Mouse (Mus musculus) neural tube, embryonic 12.5 days (tissue): ENCODE measurements around the gene 4930502E18Rik. TPM values are rescaled to one million over a fixed set of nuclear protein-coding genes. Genes with fewer than 3 reads are reported as not detected.

ENCODE experiments used
- ATAC-seq: fragments of 200-750 bp; cut with Nextera tagmentation; 2 replicates; pipeline ENCODE4 v1.8.0; 2017; ENCODE audit warnings: low read depth, mild to moderate bottlenecking, moderate TSS enrichment, moderate library complexity; ENCODE audit not compliant: low FRiP score
- H3K27ac ChIP-seq: fragments of 300-500 bp; sonication (generic); 2 replicates; pipeline ENCODE4 v1.5.1; 2016
- H3K27me3 ChIP-seq: fragments of 300-500 bp; sonication (generic); replicated peaks from 2 replicates; pipeline ENCODE4 v1.6.1; 2016; ENCODE audit warnings: mild to moderate bottlenecking
- H3K36me3 ChIP-seq: fragments of 300-500 bp; sonication (generic); 2 replicates; pipeline ENCODE4 v1.6.1; 2016; ENCODE audit warnings: mild to moderate bottlenecking
- H3K4me1 ChIP-seq: fragments of 300-500 bp; sonication (generic); 2 replicates; pipeline ENCODE4 v1.6.1; 2016
- H3K4me2 ChIP-seq: fragments of 300-500 bp; sonication (generic); replicated peaks from 2 replicates; pipeline ENCODE4 v1.6.1; 2016; ENCODE audit warnings: mild to moderate bottlenecking
- H3K4me3 ChIP-seq: fragments of 300-500 bp; sonication (generic); 2 replicates; pipeline ENCODE4 v1.5.1; 2016
- H3K9ac ChIP-seq: fragments of 300-500 bp; sonication (generic); 2 replicates; pipeline ENCODE4 v1.6.1; 2016; ENCODE audit warnings: mild to moderate bottlenecking
- H3K9me3 ChIP-seq: fragments of 300-500 bp; sonication (generic); 2 replicates; pipeline ENCODE4 v1.6.1; 2016; ENCODE audit warnings: mild to moderate bottlenecking
- WGBS: fragments of 180-500 bp; shearing (Covaris S2); methylation state at CpG from one replicate; pipeline ENCODE4 v1.1.7; 2016; 5-methylcytosine and 5-hydroxymethylcytosine counted together
- polyA plus RNA-seq: library from polyadenylated mRNA; unstranded; fragments of >200 nt; fragmentation: Nextera tagmentation; extraction: Ambion mirVana; gene quantifications from 2 replicates; pipeline ENCODE4 v1.2.1, GENCODE M21; 2016

4930502E18Rik gene
- polyA plus RNA-seq, 1 experiment from 2014 or later = 0.35 TPM

DNA sequence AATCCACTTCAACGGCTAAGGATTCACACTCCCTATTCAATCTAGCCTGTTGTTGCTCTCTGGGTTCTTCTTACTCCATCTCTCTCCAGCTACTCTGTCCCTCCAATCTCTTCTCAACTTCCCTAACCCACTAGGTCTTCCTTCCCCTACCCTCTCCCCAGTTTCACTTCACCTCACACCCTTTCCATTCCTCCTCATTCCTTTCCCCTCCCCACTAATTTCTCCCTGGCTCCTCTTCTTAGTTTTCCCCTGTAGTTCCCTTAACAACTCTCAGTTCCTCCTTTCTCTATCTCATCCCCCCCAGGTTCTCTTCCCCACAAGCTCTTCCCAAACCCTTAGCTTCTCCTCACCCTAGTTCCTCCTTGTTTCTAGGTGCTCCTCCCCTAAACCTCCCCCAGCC lies 28.2 kb downstream of the 4930502E18Rik start:
- no peak overlapping the region for H3K4me2 ChIP-seq
- peaks cover 6% of the 10 kb centered on the region for H3K9me3 ChIP-seq
- no peaks in the 10 kb centered on the region for H3K27me3 ChIP-seq
- H3K36me3 ChIP-seq = no peaks in the 10 kb centered on the region
- no peak overlapping the region for H3K9ac ChIP-seq
- H3K4me3 ChIP-seq = no peak overlapping the region
- ATAC-seq = no peak
- H3K4me1 ChIP-seq = no peaks in the 10 kb centered on the region
- H3K27ac ChIP-seq = no peak overlapping the region
- WGBS = 90% methylated on average over 1 of the region's 1 CpGs

DNA sequence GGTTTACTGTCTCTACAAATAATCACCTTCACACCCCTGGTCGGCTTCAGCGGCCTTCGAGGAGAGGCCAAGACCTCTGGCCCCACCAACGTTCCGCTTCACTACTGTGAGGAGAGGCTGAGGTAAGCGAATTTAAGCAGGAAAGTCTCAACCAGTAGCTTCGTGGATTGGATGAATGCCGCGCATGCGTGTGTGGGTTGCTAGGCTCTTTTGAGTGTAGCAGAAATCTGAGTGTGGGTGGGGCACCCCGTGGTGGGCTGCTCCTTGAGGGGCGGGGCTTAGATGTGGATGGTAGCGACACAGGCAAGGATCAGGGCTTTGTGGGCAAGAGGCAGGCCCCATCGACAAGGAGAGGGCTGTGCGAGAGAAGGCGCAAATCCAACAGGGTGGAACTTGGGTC lies 33.1 kb downstream of the 4930502E18Rik start, which contains the start of gene 1700013H16Rik:
1700013H16Rik (minus strand) TSS at position 96 of the 400 bp plus-strand sequence.
- H3K27ac ChIP-seq = no peak within 1 kb of the TSS
- 90% methylated on average over 16 of the region's 16 CpGs for WGBS
- H3K4me1 ChIP-seq = no peaks in the 10 kb centered on the region
- H3K27me3 ChIP-seq = no peaks in the 10 kb centered on the region
- H3K9ac ChIP-seq = no peak within 1 kb of the TSS
- no peak for ATAC-seq
- no peak within 1 kb of the TSS for H3K4me2 ChIP-seq
- no peak within 1 kb of the TSS for H3K4me3 ChIP-seq
- H3K36me3 ChIP-seq = no peaks in the 10 kb centered on the region
- peaks cover 7% of the 10 kb centered on the region for H3K9me3 ChIP-seq

- Histone ChIP-seq H3K27me3 (no peaks in the 10 kb centered on the region), H3K9me3 (0 out of 2 replicates have a peak, but pooled peaks cover 4% of the 10 kb centered on the region), H3K27ac (no peak within 1 kb of the TSS), H3K36me3 (no peaks in the 10 kb centered on the region), H3K4me1 (no peaks in the 10 kb centered on the region), H3K4me2 (no peak within 1 kb of the TSS), H3K4me3 (no peak within 1 kb of the TSS), H3K9ac (no peak within 1 kb of the TSS)
- ATAC-seq = no peak
- 94% methylated on average over 12 of the region's 12 CpGs for WGBS
These were observed 51.6 kb downstream of the 4930502E18Rik start, which contains the start of gene Zfp36l3 for GRCm38 (mm10) chrX:53776276-53776675. TSS of gene Zfp36l3 (minus strand) at chrX:53776394.

Other genes with a start within 250 kb of the 4930502E18Rik start
- gene Rtl8c, start 116.8 kb upstream of the 4930502E18Rik start, polyA plus RNA-seq = 111 and 113 TPM in 2 replicates
- not detected in 2 replicates for gene Gm14597, start 115.8 kb upstream of the 4930502E18Rik start, polyA plus RNA-seq
- 146 and 157 TPM in 2 replicates for gene Rtl8a, start 81.1 kb upstream of the 4930502E18Rik start, polyA plus RNA-seq
- 114 and 123 TPM in 2 replicates for gene Rtl8b, start 54.4 kb upstream of the 4930502E18Rik start, polyA plus RNA-seq
- gene 1700013H16Rik, start 33.0 kb downstream of the 4930502E18Rik start, polyA plus RNA-seq = 0.15 TPM in 1 of 2 replicates, not detected in the other
- not detected in 2 replicates for gene Zfp36l3, start 51.6 kb downstream of the 4930502E18Rik start, polyA plus RNA-seq
- 0.28 and 0.44 TPM in 2 replicates for gene Xlr, start 72.9 kb downstream of the 4930502E18Rik start, polyA plus RNA-seq